Mouse (Mus musculus): ENCODE data around the gene Gm10282.

GRCm38 (mm10) chr8:72322471-72322889 is 17.4 kb upstream of the Gm10282 start:
- TF ChIP-seq POLR2A (IDR thresholded peaks at IDR 0.05; ENCODE audit: extremely low read depth, insufficient read depth, low read length): no peak
- no peak for TF ChIP-seq CTCF (IDR thresholded peaks at IDR 0.05; ENCODE audit: low read depth, low read length)

All from liver, adult 2 months (tissue).